Mouse (Mus musculus) ovary, postnatal 36 days (tissue): ENCODE data around the gene Cpeb4.

Experiments used
- DNase-seq: peaks from one replicate; pipeline ENCODE4 v3.0.0; 2022; ENCODE audit warnings: low spot score, mixed read lengths

The Cpeb4 gene

DNA sequence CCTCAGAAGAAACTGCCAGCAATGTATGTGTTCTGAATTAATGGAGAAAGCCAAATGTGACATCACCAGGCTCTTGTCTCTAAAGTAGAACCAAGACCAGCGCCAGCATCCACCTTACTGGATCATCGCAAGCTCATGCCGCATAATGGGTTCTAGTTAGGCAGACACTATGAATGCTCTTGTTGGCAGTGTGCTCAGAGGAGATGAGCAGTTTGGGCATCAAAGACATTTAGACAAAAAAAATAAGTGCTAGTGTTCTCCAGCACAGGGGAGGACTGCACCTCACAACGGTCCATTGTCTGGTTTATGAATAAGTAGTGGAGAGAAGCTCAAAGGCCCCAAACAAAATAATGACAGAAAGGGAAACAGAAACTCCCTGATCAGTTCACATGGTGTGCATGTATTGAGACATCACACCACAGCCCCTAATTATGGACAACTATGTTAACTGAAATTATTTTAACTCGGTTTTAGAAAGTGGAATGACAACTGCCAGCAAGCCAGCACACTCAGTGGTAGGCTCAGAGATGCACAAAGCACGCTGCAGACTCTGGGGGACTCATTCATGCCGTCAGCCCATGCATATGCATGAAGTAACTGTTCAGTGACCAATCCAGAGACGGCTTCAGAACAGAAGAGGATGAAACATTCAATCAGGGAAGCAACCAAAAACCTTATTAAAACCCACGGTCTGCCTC, 25.1 kb upstream of the Cpeb4 start:
- no peak for DNase-seq

DNA sequence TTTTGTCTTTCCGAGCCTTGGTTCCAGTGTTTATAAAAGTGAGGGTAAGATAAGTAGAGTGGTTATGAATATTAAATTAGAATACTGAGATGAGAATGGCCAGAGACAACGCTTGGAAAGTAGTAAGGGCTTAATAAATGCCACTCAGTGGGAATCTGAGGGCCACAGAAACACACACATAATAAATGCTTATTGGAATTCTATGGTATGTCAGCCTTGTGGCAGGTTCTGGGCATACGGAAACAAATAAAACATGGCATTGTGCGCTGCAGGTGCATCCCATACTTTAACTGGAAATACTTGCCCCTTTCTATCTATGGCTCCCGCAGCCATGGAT, 24.6 kb upstream of the Cpeb4 start:
- no peak for DNase-seq

GRCm38 (mm10) chr11:31848725-31849124, 23.3 kb upstream of the Cpeb4 start:
- DNase-seq: no peak

DNA sequence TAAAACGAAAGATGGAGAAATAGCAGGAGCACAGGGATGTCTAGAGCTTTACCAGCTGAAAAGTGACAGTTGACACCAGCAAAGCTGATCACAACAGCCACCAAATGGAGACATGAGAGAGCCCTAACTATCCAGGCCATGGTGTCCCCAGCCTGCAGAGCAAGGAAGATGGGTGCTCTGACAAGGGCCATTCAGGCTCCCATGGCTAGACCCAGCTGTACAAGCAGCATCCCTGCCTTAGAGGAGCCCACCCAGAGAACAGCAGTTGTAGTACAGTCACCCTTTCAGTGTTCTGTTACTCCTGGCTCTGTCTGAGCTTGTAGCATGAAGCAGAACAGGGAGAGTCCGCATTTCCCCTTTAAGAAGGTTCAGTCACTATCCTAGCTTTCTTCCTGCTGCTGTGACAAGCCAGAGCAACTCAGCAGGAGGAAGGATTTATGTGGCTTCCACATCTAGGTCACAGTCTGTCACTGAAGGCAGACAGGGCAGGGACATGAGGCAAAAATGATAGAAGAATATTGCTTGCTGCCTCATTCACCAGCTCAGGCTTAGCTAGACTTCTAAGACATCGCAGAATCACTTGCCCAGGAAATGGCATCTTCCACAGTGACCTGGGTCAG, 21.7 kb upstream of the Cpeb4 start:
- no peak for DNase-seq

DNA sequence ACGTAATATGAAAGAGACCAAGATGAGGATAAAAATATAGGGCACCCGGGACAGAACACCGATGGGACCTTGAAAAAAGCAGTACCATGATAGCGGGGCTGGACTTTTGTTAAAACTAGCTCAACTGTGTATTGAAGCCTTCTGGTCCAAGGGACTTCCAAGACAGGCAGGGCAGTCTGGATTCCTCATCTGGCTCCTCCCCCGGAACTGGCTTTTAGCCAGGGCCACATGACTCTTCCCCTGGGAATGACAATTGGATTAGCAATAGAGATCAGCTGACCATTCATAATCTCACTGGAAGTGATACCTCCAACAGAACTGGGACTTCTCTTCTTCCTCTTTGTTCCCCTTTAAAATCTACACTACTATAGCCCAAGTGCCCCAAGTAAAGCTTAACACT, 21.0 kb upstream of the Cpeb4 start:
- peak; percentile 33 for DNase-seq

GRCm38 (mm10) chr11:31851702-31852560, 20.1 kb upstream of the Cpeb4 start:
- DNase-seq: no peak

GRCm38 (mm10) chr11:31854955-31855354, 17.1 kb upstream of the Cpeb4 start:
- no peak for DNase-seq

- DNase-seq: no peak
Measured at GRCm38 (mm10) chr11:31857479-31857878, 14.5 kb upstream of the Cpeb4 start.

- no peak for DNase-seq
Measured at GRCm38 (mm10) chr11:31861149-31861890, 10.7 kb upstream of the Cpeb4 start.

- no peak for DNase-seq
Measured at GRCm38 (mm10) chr11:31867976-31868375, 4.0 kb upstream of the Cpeb4 start.

DNA sequence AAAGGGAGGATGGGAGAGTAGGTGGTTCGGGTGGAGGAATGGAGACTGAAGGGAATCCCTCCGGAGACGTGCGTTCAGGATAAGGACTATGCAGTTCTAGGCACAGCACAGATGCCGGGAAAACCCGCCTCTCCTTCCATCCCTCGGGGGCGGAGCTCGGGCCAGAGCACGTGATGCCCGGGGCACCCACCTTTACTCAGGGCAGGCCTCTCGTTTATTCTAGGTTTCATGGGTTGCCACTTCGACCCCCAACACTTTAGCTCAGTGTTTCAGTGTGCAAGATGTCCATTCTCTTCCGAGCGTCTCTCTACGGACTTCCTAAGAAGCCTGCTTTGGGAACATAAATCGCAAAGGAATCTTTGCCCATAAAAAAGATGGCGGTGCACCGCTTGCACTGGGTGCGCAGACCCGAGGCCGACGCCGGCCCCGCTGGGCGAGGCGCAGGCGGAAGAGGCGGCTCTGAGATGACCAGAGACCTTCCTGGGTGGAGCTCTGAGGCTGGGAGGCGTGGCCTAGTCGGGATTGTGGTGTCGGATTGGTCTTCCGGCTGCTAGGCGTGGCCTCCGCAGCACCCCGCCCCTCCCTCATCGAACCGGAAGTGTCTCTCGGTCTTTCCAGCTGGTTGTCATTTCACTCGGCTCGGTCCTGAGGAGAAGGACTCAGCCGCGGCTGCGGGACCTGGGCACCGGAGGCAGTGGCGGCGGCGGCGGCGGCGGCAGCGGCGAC, 1.6 kb upstream of the Cpeb4 start:
- DNase-seq: peak; percentile 98

- peak; percentile 43 for DNase-seq
Measured at GRCm38 (mm10) chr11:31871135-31871541, 873 bp upstream of the Cpeb4 start.

- DNase-seq: peak; percentile 26
Measured at GRCm38 (mm10) chr11:31872546-31873261, 693 bp downstream of the Cpeb4 start.

DNA sequence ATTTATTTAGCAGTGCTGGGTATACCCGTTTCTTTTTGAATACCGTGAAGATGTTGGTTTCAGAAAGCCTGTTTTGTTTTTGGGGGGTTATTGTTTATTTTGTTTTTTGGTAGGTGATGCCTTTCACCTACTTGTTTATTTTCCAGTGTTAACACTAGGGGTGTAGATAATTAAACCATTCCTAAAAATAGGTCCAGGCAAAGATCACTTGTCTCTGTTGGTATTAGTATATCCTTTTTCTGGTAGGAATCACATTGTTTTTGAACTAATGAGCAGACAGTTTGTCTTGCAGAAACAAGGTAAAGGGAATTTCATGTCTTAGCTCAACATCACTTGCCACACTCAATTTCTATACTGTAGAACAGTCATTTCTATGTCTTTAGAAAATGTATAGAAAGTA, 2.1 kb downstream of the Cpeb4 start:
- no peak for DNase-seq

DNA sequence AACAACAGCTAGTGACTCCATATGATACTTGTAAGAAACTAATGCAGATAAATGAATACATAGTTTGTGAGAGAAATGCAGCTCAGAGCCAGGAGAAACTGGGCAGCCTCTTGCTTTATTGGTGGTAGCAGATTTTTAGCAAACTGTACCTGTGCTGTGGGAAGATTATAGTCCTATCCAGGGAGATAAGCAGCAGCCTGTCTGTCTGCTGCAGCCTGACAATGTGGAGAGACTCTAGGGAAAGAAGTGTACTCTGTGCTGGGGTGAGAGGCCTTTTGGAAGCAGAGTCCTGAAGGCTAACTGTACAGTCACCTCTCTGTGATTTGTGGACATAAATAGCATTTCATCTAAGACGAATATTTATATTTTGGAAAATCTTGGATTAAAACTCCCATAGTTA, 11.7 kb downstream of the Cpeb4 start:
- no peak for DNase-seq

- DNase-seq: no peak
Measured at GRCm38 (mm10) chr11:31885765-31886164, 13.8 kb downstream of the Cpeb4 start.

DNA sequence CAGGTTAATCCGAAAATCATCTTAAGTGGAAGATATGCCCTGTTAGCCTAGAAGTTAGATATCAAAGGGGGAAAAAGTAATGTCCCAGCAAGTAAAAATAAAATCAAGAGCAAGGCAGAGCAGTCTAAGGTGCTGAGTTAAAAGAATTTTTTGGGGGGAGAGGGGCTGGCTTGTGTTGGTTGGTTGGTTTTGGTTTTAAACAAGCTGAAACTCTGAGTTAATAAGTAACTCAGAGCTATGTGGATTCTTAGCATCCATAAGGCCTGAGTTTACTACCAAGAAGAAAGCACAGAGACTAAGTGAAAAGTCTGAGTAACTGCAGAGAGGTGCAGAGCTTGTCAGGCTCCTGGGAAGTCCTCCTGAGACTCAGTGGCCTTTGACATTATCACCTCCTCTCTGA, 16.2 kb downstream of the Cpeb4 start:
- DNase-seq: no peak

DNA sequence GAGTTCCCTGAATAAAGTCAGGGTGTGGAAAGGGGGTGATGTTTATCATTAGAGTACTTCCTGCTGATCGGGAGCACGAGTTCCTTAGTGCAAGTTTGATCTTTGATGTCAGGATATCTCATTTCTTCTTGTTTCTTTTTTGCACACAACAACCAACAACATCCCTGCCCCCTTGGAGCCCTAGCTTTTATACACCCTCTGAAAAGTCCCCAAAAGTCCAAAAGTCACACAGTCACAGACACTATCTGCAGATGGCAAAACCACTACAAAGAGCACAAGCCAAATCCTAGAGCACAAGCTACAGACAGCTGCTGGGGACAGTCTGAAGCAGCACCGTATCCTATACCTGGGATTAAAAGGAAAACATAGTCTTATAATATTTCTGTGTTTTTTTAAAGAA, 20.1 kb downstream of the Cpeb4 start:
- DNase-seq: no peak

- no peak for DNase-seq
Measured at GRCm38 (mm10) chr11:31893639-31894038, 21.6 kb downstream of the Cpeb4 start.

DNA sequence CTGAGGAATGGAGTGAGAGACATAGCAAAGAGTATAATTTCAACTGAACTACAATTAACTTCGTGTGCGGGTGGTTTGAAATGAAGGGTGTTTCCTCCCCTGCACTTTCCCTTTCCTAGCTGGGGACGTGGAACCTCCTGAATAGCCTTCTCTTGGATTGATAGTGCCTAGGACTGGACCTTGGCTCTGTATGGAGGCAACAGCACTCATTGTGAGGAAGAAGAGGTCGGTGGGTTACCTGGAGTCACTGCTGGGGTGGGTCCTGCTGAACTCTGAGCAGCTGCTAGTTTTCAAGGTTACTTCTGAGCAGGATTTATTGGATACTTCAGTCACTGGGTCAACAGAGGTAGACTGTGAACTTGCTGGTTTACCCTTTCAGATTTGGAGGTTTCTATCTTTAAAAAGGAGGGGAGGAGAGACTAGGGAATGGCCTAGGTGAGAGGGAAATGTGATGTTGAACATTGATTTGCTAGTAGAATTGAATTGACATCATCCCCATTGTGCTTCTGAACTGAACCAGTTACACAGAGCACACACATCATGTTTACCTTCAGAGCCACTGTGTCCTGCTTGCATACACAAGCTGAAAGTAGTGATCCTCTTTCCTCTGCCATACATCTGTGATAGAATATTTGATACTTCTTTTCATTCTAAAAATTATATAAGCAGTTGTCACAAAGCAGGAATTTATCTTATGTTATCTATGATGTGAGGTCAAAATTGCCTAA, 24.2 kb downstream of the Cpeb4 start:
- no peak for DNase-seq
